Mouse (Mus musculus): ENCODE data around the gene Icosl. TPM values are rescaled to one million over a fixed set of nuclear protein-coding genes. Genes with fewer than 3 reads are reported as not detected.

Icosl gene
- polyA plus RNA-seq, 1 experiment from 2014 or later = 2.1 TPM

- no peak for DNase-seq (ENCODE audit: low spot score)
- 75% methylated on average over 10 of the region's 10 CpGs for WGBS
- no peaks in the 10 kb centered on the region for H3K36me3 ChIP-seq
- no peak overlapping the region for H3K4me3 ChIP-seq
- H3K4me1 ChIP-seq = 0 out of 2 replicates have a peak, but pooled peaks cover 4% of the 10 kb centered on the region
- no peaks in the 10 kb centered on the region for H3K9me3 ChIP-seq
- H3K27me3 ChIP-seq (ENCODE audit: insufficient read depth, poor library complexity, severe bottlenecking) = peaks cover 19% of the 10 kb centered on the region
- H3K27ac ChIP-seq = no peak overlapping the region
Measured at GRCm38 (mm10) chr10:78048061-78048730, 20.9 kb upstream of the Icosl start.

- Histone ChIP-seq H3K4me3 (no peak overlapping the region), H3K36me3 (no peaks in the 10 kb centered on the region), H3K9me3 (no peaks in the 10 kb centered on the region), H3K27ac (no peak overlapping the region), H3K4me1 (no peaks in the 10 kb centered on the region), H3K27me3 (ENCODE audit: insufficient read depth, poor library complexity, severe bottlenecking) (peaks cover 7% of the 10 kb centered on the region)
- DNase-seq (ENCODE audit: low spot score) = no peak
- 42% methylated on average over 11 of the region's 11 CpGs for WGBS
Measured at GRCm38 (mm10) chr10:78049519-78050035, 19.5 kb upstream of the Icosl start.

DNA sequence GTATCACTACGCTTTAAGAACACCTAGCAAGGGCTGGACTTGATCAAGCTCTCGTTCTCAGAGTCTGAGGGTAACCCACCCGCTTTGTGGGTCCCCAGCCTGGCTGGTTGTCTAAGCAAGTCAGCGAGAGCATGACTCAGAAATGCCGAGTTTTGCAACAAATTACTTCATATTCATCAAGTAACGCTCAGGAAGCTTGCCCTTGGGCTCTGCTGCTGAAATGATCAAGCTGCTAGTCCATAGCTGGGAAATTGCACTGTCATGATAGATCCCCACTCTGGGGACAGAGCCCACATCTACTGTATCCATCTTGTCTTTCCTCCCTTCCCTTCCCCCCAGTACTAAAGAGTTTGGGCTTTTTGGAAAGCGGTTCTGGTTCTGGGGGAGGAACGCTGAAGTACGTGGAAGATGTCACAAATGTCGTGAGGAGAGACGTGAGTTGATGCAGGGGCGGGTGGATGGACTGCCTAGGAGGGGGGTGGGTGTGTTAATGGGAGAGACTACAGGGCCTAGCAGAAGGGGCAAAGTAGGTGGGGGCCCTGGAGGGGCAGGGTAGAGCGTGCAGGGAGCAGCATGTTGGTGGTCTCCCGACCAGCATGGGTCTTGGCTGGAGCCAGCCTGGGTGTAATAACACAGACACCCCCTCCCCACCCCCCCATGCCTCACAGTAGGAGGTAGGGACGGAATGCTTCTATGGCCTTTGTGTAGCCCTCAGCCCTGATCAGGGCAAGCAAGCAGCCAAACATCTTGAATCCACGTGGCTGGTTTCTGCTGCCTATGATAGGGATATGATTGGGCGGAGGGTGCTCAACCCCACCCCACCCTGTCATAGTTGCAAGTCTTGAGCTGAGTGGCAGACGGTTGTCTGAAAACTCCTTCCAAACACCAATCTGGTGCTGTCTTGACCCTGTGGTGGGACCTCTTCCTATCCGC lies 14.2 kb upstream of the Icosl start:
- Histone ChIP-seq H3K36me3 (no peaks in the 10 kb centered on the region), H3K4me1 (0 out of 2 replicates have a peak, but pooled peaks cover 3% of the 10 kb centered on the region), H3K9me3 (no peaks in the 10 kb centered on the region), H3K27ac (no peak overlapping the region), H3K27me3 (ENCODE audit: insufficient read depth, poor library complexity, severe bottlenecking) (no peaks in the 10 kb centered on the region), H3K4me3 (no peak overlapping the region)
- 68% methylated on average over 19 of the region's 19 CpGs for WGBS
- no peak for DNase-seq (ENCODE audit: low spot score)

DNA sequence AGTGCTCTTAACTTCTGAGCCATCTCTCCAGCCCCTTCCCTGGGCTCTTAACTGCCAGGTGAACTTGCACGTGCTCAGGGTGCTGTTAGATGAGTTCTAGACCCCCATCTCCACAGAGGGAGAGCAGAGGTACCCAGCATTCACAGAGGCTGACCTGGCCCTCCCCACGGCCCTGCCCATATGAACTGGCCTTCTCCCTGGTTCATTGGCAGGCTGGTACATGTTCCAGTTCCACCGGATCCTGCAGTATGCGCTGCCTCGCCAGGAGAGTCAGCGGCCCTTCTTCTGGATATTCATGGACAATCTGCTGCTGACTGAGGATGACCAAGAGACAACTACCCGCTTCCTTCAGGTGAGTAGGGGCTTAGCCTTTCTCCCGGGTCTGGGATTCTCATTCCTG lies 12.0 kb upstream of the Icosl start:
- DNase-seq (ENCODE audit: low spot score) = no peak

GRCm38 (mm10) chr10:78063122-78063521 lies 6.0 kb upstream of the Icosl start:
- H3K27me3 ChIP-seq (ENCODE audit: insufficient read depth, poor library complexity, severe bottlenecking) = peaks cover 17% of the 10 kb centered on the region
- DNase-seq (ENCODE audit: low spot score) = no peak
- no peaks in the 10 kb centered on the region for H3K9me3 ChIP-seq
- 78% methylated on average over 9 of the region's 9 CpGs for WGBS
- no peak overlapping the region for H3K27ac ChIP-seq
- H3K4me3 ChIP-seq = no peak overlapping the region
- H3K4me1 ChIP-seq = no peaks in the 10 kb centered on the region
- no peaks in the 10 kb centered on the region for H3K36me3 ChIP-seq

More for the DNA sequence above, 12.0 kb upstream of the Icosl start:
- 0 out of 2 replicates have a peak, but pooled peaks cover 3% of the 10 kb centered on the region for H3K4me1 ChIP-seq
- H3K4me3 ChIP-seq = no peak overlapping the region
- no peaks in the 10 kb centered on the region for H3K36me3 ChIP-seq
- H3K27ac ChIP-seq = no peak overlapping the region
- no peaks in the 10 kb centered on the region for H3K9me3 ChIP-seq
- WGBS = 83% methylated on average over 8 of the region's 8 CpGs
- peaks cover 2% of the 10 kb centered on the region; the same call in 1 of the 2 replicates for H3K27me3 ChIP-seq (ENCODE audit: insufficient read depth, poor library complexity, severe bottlenecking)

- H3K4me1 ChIP-seq = peaks cover 18% of the 10 kb centered on the region
- H3K27me3 ChIP-seq (ENCODE audit: insufficient read depth, poor library complexity, severe bottlenecking) = peaks cover 43% of the 10 kb centered on the region
- WGBS = 34% methylated on average over 4 of the region's 4 CpGs
- no peak overlapping the region for H3K4me3 ChIP-seq
- no peaks in the 10 kb centered on the region for H3K36me3 ChIP-seq
- H3K27ac ChIP-seq = no peak overlapping the region
- no peak for DNase-seq (ENCODE audit: low spot score)
- no peaks in the 10 kb centered on the region for H3K9me3 ChIP-seq
Measured at GRCm38 (mm10) chr10:78067226-78067625, 1.9 kb upstream of the Icosl start.

- 19% methylated on average over 11 of the region's 11 CpGs for WGBS
Measured at GRCm38 (mm10) chr10:78068541-78068940, 561 bp upstream of the Icosl start.

GRCm38 (mm10) chr10:78074151-78074550 lies 5.0 kb downstream of the Icosl start:
- H3K27me3 ChIP-seq (ENCODE audit: insufficient read depth, poor library complexity, severe bottlenecking) = peaks cover 22% of the 10 kb centered on the region
- 65% methylated on average over 4 of the region's 4 CpGs for WGBS
- peaks cover 9% of the 10 kb centered on the region for H3K4me1 ChIP-seq
- no peaks in the 10 kb centered on the region for H3K9me3 ChIP-seq
- H3K36me3 ChIP-seq = no peaks in the 10 kb centered on the region
- no peak overlapping the region for H3K27ac ChIP-seq
- no peak overlapping the region for H3K4me3 ChIP-seq
- DNase-seq (ENCODE audit: low spot score) = no peak

More at GRCm38 (mm10) chr10:78068541-78068940, 561 bp upstream of the Icosl start:
- peak overlapping the region; percentile 75 for H3K4me3 ChIP-seq
- no peak for DNase-seq (ENCODE audit: low spot score)
- H3K27me3 ChIP-seq (ENCODE audit: insufficient read depth, poor library complexity, severe bottlenecking) = peaks cover 38% of the 10 kb centered on the region
- H3K27ac ChIP-seq = peak overlapping the region; percentile 78; the same call in 1 of the 2 replicates
- H3K9me3 ChIP-seq = no peaks in the 10 kb centered on the region
- peaks cover 18% of the 10 kb centered on the region for H3K4me1 ChIP-seq
- no peaks in the 10 kb centered on the region for H3K36me3 ChIP-seq

DNA sequence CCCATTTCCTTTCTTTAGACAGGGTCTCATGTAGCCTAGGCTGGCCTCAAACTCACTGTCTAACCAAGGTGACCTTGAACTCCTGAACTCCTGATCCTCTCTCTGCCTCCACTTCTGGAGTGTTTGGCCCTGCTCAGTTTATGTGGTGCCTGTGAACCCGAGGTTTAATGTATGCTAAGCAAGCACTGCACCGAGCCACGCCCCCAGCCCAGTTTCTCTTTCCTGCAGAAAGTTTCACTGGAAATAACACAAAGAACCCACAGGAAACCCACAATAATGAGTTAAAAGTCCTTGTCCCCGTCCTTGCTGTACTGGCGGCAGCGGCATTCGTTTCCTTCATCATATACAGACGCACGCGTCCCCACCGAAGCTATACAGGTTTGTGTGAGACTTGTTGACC lies 5.9 kb downstream of the Icosl start:
- H3K9me3 ChIP-seq = no peaks in the 10 kb centered on the region
- H3K27ac ChIP-seq = no peak overlapping the region
- DNase-seq (ENCODE audit: low spot score) = no peak
- H3K4me3 ChIP-seq = no peak overlapping the region
- WGBS = 83% methylated on average over 11 of the region's 11 CpGs
- H3K36me3 ChIP-seq = no peaks in the 10 kb centered on the region
- H3K4me1 ChIP-seq = peaks cover under 1% of the 10 kb centered on the region
- H3K27me3 ChIP-seq (ENCODE audit: insufficient read depth, poor library complexity, severe bottlenecking) = peaks cover 19% of the 10 kb centered on the region

DNA sequence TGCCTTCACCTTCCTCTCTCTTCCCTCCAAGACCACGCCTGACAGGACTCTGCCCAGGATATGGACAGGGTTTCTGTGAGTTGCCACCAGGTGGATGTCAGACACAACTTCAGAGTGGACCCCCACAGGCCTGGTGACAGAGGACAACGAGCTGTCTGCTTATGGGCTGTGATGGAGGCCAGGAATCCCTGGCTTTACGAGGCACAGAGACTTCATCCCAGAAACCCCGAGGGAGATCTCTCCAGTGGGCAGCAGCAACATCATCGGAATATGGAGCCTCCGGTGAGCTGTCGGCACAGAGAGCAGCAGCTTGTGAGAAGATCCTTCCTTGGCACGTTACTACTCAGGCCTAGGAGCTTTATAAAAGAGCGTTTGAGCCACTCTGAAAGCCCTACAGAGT lies 8.8 kb downstream of the Icosl start:
- 69% methylated on average over 9 of the region's 9 CpGs for WGBS
- H3K4me1 ChIP-seq = no peaks in the 10 kb centered on the region
- DNase-seq (ENCODE audit: low spot score) = no peak
- H3K9me3 ChIP-seq = no peaks in the 10 kb centered on the region
- H3K36me3 ChIP-seq = no peaks in the 10 kb centered on the region
- H3K4me3 ChIP-seq = no peak overlapping the region
- no peaks in the 10 kb centered on the region; the same call in 1 of the 2 replicates for H3K27me3 ChIP-seq (ENCODE audit: insufficient read depth, poor library complexity, severe bottlenecking)
- no peak overlapping the region for H3K27ac ChIP-seq

DNA sequence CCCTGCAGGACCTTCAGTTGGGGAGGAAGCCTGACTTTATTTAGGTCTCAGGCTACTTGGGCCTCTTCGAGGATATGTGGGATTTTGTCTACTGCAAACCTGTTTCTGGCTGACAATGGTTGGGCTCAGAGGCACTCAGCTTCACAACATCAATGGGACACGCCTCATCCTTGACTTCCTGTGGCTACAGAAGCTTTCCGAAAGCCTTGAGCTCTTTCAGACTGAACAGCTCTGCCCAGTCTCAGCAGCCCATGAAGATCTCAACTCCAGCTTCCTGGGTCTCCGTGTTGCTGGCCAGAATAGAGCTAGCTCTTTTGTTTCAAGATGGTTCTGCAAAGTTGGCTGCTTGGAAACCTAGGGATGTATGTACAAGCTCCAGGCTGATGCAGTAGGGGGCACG lies 9.2 kb downstream of the Icosl start:
- WGBS = 64% methylated on average over 5 of the region's 5 CpGs
- no peaks in the 10 kb centered on the region for H3K36me3 ChIP-seq
- no peak overlapping the region for H3K4me3 ChIP-seq
- no peaks in the 10 kb centered on the region; the same call in 1 of the 2 replicates for H3K27me3 ChIP-seq (ENCODE audit: insufficient read depth, poor library complexity, severe bottlenecking)
- DNase-seq (ENCODE audit: low spot score) = no peak
- H3K9me3 ChIP-seq = no peaks in the 10 kb centered on the region
- no peak overlapping the region for H3K27ac ChIP-seq
- H3K4me1 ChIP-seq = no peaks in the 10 kb centered on the region

DNA sequence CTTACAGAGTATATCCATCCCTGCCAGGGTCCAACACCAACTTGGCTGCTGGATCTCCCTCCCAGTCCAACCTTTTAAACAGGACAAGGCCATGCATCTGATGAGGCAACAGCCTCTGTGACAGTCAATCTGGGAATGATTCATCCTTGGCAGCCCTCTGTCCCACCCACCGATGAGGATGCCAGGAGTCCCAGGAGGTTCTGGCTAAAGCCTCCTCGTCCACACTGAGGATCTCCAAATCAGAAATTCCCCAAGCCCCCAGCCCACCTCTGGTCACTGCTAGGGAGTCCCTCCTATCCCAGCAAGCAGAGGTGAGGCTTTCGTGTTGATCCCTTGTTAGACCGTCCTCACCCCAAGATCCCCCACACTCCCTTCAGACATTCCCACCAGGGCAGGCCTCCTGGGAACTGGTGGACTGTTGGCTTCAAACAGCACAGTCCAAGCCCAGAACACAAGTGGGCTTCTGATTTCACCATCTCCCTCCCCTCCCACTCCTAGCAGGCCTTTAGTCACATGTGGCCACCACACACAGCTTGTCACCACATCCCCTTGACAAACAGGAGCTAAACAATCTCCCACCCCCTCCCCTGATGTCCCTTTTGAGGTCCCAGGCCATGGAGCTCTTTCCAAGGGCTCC lies 11.0 kb downstream of the Icosl start:
- H3K4me1 ChIP-seq = 0 out of 2 replicates have a peak, but pooled peaks cover 5% of the 10 kb centered on the region
- no peak for DNase-seq (ENCODE audit: low spot score)
- WGBS = 67% methylated on average over 4 of the region's 4 CpGs
- H3K36me3 ChIP-seq = no peaks in the 10 kb centered on the region
- H3K4me3 ChIP-seq = no peak overlapping the region
- H3K9me3 ChIP-seq = no peaks in the 10 kb centered on the region
- H3K27ac ChIP-seq = no peak overlapping the region
- no peaks in the 10 kb centered on the region; the same call in 1 of the 2 replicates for H3K27me3 ChIP-seq (ENCODE audit: insufficient read depth, poor library complexity, severe bottlenecking)
